Mouse (Mus musculus) stomach, adult 2 months (tissue): ENCODE measurements around the gene Mst1. TPM values are rescaled to one million over a fixed set of nuclear protein-coding genes. Genes with fewer than 3 reads are reported as not detected.

Experiments used
- polyA plus RNA-seq: library from polyadenylated mRNA; depleted of rRNA; stranded (reverse); fragments of >200 nt; gene quantifications from 2 replicates; pipeline ENCODE4 v1.2.3, GENCODE M21; 2012; rRNA removed

The Mst1 gene
- polyA plus RNA-seq, result 1.8 and 2.7 TPM in 2 replicates

GRCm38 (mm10) chr9:108080168-108080567, at the start of gene Mst1:
Gene Mst1, plus strand, starts transcription at chr9:108080436.

GRCm38 (mm10) chr9:108049016-108049455, 31.2 kb upstream of the Mst1 start, which contains the start of gene Gmppb:
Gene Gmppb, plus strand, starts transcription at chr9:108049242.

GRCm38 (mm10) chr9:108052885-108053664, 27.2 kb upstream of the Mst1 start, which contains the start of gene Amigo3:
Gene Amigo3, plus strand, starts transcription at chr9:108053159.

GRCm38 (mm10) chr9:108082988-108083431, 2.8 kb downstream of the Mst1 start, which contains the start of gene Rnf123:
Gene Rnf123, minus strand, starts transcription at chr9:108083346.

GRCm38 (mm10) chr9:108094184-108094941, 14.1 kb downstream of the Mst1 start, which contains the start of gene Apeh:
Gene Apeh, minus strand, starts transcription at chr9:108094606.

Other genes with a start within 250 kb of the Mst1 start
- gene Rbm6, start 207.2 kb upstream of the Mst1 start, polyA plus RNA-seq, result 4.0 and 5.3 TPM in 2 replicates
- gene Mon1a, start 192.3 kb upstream of the Mst1 start, polyA plus RNA-seq, result 38.1 and 50.7 TPM in 2 replicates
- 78.7 and 86.7 TPM in 2 replicates for gene Mst1r, start 173.6 kb upstream of the Mst1 start, polyA plus RNA-seq
- not detected in 2 replicates for gene Actl11, start 152.0 kb upstream of the Mst1 start, polyA plus RNA-seq
- gene Camkv, start 144.8 kb upstream of the Mst1 start, polyA plus RNA-seq, result 0.16 and 0.43 TPM in 2 replicates
- 0.88 and 2.2 TPM in 2 replicates for gene Traip, start 130.3 kb upstream of the Mst1 start, polyA plus RNA-seq
- gene Uba7, start 104.9 kb upstream of the Mst1 start, polyA plus RNA-seq, result 24.3 and 29.0 TPM in 2 replicates
- 0.04 TPM in 1 of 2 replicates, not detected in the other for gene Gm20661, start 97.4 kb upstream of the Mst1 start, polyA plus RNA-seq
- 8.1 and 8.3 TPM in 2 replicates for gene Inka1, start 94.6 kb upstream of the Mst1 start, polyA plus RNA-seq
- 0.63 and 0.74 TPM in 2 replicates for gene Cdhr4, start 87.9 kb upstream of the Mst1 start, polyA plus RNA-seq
- gene Gm20662, start 84.1 kb upstream of the Mst1 start, polyA plus RNA-seq, result 0.10 TPM in 1 of 2 replicates, not detected in the other
- 38.4 and 50.1 TPM in 2 replicates for gene Ip6k1, start 77.9 kb upstream of the Mst1 start, polyA plus RNA-seq
- gene Gmppb, start 31.2 kb upstream of the Mst1 start, polyA plus RNA-seq, result 12.7 and 13.3 TPM in 2 replicates
- gene Amigo3, start 27.3 kb upstream of the Mst1 start, polyA plus RNA-seq, result 4.8 and 8.3 TPM in 2 replicates
- 37.7 and 49.7 TPM in 2 replicates for gene Rnf123, start 2.9 kb downstream of the Mst1 start, polyA plus RNA-seq
- gene Apeh, start 14.2 kb downstream of the Mst1 start, polyA plus RNA-seq, result 65.0 and 72.5 TPM in 2 replicates
- 0.91 and 0.92 TPM in 2 replicates for gene Bsn, start 109.9 kb downstream of the Mst1 start, polyA plus RNA-seq
- gene Dag1, start 183.5 kb downstream of the Mst1 start, polyA plus RNA-seq, result 28.8 and 36.6 TPM in 2 replicates
- gene Nicn1, start 210.0 kb downstream of the Mst1 start, polyA plus RNA-seq, result 6.8 and 6.9 TPM in 2 replicates
- gene Amt, start 216.4 kb downstream of the Mst1 start, polyA plus RNA-seq, result 3.2 TPM in 2 replicates
- gene Rhoa, start 225.7 kb downstream of the Mst1 start, polyA plus RNA-seq, result 59.7 and 90.1 TPM in 2 replicates
- 28.8 and 29.1 TPM in 2 replicates for gene Tcta, start 225.7 kb downstream of the Mst1 start, polyA plus RNA-seq